Mouse (Mus musculus): ENCODE measurements around the gene 1110008L16Rik. TPM values are rescaled to one million over a fixed set of nuclear protein-coding genes. Genes with fewer than 3 reads are reported as not detected.
A peak's percentile ranks its signal among the peaks of the same experiment; 100 is the strongest.
"Not testable (repeated sequence)": the region's sequence is repeated elsewhere in the genome, so short reads cannot be mapped to it uniquely, and the experiment has no call there.

1110008L16Rik gene
- polyA plus RNA-seq, 1 experiment from 2014 or later: 17.1 TPM

DNA sequence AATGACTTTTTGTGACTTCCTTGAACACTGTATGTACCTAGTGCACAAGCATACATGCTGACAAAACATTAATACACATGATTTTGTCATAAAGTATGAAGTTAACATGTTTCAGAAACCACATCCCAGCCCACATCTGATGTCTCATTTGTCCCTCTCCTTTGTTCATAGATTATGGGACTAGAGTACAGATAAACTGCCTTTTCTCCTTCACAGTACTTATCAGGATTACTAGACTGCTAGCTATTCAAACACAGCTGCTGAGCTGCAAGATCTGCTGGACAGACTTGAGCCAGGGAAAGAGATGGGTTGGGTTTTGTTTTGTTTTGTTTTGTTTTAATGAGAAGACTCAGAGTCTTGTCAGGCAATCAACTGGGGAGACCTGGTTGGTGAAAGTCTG is 92.7 kb downstream of the 1110008L16Rik start:
- DNase-seq: no peak
- Histone ChIP-seq H3K36me3 (ENCODE audit: insufficient read depth) (no peaks in the 10 kb centered on the region), H3K27me3 (ENCODE audit: insufficient read depth, low read length) (no peaks in the 10 kb centered on the region), H3K4me1 (ENCODE audit: insufficient read depth) (0 out of 2 replicates have a peak, but pooled peaks cover 3% of the 10 kb centered on the region), H3K4me3 (ENCODE audit: low read depth, low read length) (no peak overlapping the region), H3K4me2 (no peak overlapping the region), H3K9ac (no peak overlapping the region), H3K27ac (ENCODE audit: low read depth) (no peak overlapping the region), H3K9me3 (ENCODE audit: low read depth, low read length) (no peaks in the 10 kb centered on the region)
- no peak for TF ChIP-seq CTCF (IDR thresholded peaks at IDR 0.05; ENCODE audit: low read depth)
- no peak for ATAC-seq (ENCODE audit: insufficient read depth)

DNA sequence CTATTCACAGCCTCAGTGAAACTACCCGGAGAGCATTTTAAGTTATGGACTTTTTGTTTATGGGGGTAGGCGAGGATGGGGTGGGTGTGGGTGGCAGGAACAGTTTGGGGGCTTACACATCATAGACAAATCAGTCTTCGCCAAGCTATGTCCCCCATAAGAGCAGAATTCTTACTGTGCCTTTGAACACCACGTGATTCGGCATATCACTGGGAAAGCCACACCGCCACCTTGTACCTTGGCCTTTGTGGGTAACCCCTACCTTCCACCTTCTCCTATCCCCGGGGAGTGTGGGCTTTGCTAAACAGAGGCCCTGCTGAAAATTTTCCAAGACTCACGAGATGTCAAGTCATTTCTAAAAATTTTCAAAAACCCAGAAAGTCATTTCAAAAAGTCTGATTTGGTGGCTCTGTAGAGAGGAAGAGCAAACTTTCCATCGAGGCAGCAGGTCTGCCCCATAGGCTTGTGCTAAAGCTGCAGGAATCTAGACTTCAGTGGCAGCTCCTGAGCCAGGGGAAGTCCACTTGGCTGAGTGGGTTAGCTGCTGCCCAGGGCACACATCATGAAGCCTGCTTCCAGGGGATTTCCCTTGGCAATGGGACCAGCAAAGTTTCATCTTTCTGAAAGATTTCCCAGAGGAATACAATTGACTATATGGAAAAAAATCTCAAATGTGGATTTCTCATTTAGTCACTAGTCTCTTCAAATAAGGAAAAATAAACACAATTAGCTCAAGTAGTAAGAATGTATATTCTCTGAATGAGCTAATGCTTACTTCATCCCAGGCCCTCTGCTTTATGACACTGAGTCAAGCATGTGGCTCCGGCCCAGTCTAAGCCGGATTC is 93.6 kb downstream of the 1110008L16Rik start:
- DNase-seq: no peak
- Histone ChIP-seq H3K9ac (no peak overlapping the region), H3K36me3 (ENCODE audit: insufficient read depth) (no peaks in the 10 kb centered on the region), H3K4me3 (ENCODE audit: low read depth, low read length) (no peak overlapping the region), H3K9me3 (ENCODE audit: low read depth, low read length) (no peaks in the 10 kb centered on the region), H3K4me1 (ENCODE audit: insufficient read depth) (0 out of 2 replicates have a peak, but pooled peaks cover 3% of the 10 kb centered on the region), H3K4me2 (no peak overlapping the region), H3K27me3 (ENCODE audit: insufficient read depth, low read length) (no peaks in the 10 kb centered on the region), H3K27ac (ENCODE audit: low read depth) (no peak overlapping the region)
- no peak for TF ChIP-seq CTCF (IDR thresholded peaks at IDR 0.05; ENCODE audit: low read depth)
- 80% methylated on average over 11 of the region's 11 CpGs for WGBS
- ATAC-seq (ENCODE audit: insufficient read depth): no peak

- H3K36me3 ChIP-seq (ENCODE audit: insufficient read depth); H3K9me3 ChIP-seq (ENCODE audit: low read depth, low read length); H3K4me3 ChIP-seq (ENCODE audit: low read depth, low read length); DNase-seq; ATAC-seq (ENCODE audit: insufficient read depth); H3K9ac ChIP-seq; H3K27me3 ChIP-seq (ENCODE audit: insufficient read depth, low read length); H3K4me2 ChIP-seq; H3K27ac ChIP-seq (ENCODE audit: low read depth); H3K4me1 ChIP-seq (ENCODE audit: insufficient read depth): not testable (repeated sequence)
- WGBS: 90% methylated on average over 14 of the region's 14 CpGs
Observed at GRCm38 (mm10) chr12:55395601-55396000, 96.2 kb downstream of the 1110008L16Rik start.

DNA sequence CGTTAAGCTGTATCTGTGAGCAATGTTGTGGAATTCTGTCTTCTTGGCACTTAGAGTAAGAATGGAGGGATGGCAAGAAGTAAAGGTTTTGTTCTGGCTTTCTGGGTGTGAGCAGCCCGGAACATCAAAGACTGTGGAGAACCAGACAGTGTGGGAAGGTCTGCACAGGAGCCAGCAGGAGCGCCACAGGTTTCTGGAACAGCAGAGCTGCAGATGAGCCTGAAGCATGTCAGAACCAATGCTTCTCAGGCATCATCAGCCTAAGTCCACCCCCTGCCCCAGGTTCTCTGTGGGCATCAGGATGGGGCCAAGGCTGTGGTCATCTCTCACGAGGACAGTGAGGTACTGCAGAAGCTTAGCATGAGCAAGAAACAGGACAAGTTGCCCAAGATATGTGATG is 97.2 kb downstream of the 1110008L16Rik start:
- peaks cover 8% of the 10 kb centered on the region; the same call in 1 of the 2 replicates for H3K4me1 ChIP-seq (ENCODE audit: insufficient read depth)
- no peaks in the 10 kb centered on the region for H3K36me3 ChIP-seq (ENCODE audit: insufficient read depth)
- 89% methylated on average over 4 of the region's 4 CpGs for WGBS
- no peak overlapping the region for H3K4me2 ChIP-seq
- no peak for DNase-seq
- H3K27ac ChIP-seq (ENCODE audit: low read depth): no peak overlapping the region
- H3K4me3 ChIP-seq (ENCODE audit: low read depth, low read length): no peak overlapping the region
- TF ChIP-seq CTCF (IDR thresholded peaks at IDR 0.05; ENCODE audit: low read depth): no peak
- no peaks in the 10 kb centered on the region for H3K9me3 ChIP-seq (ENCODE audit: low read depth, low read length)
- H3K9ac ChIP-seq: no peak overlapping the region
- H3K27me3 ChIP-seq (ENCODE audit: insufficient read depth, low read length): no peaks in the 10 kb centered on the region
- ATAC-seq (ENCODE audit: insufficient read depth): no peak

- Histone ChIP-seq H3K9me3 (ENCODE audit: low read depth, low read length) (no peaks in the 10 kb centered on the region), H3K27me3 (ENCODE audit: insufficient read depth, low read length) (no peaks in the 10 kb centered on the region), H3K4me1 (ENCODE audit: insufficient read depth) (peaks cover 8% of the 10 kb centered on the region; the same call in 1 of the 2 replicates), H3K36me3 (ENCODE audit: insufficient read depth) (no peaks in the 10 kb centered on the region), H3K4me2 (peak overlapping the region; percentile 92), H3K4me3 (ENCODE audit: low read depth, low read length) (peak overlapping the region; percentile 82), H3K9ac (peak overlapping the region; percentile 79), H3K27ac (ENCODE audit: low read depth) (peak overlapping the region; percentile 96)
- ATAC-seq (ENCODE audit: insufficient read depth): no peak
- DNase-seq: no peak
- WGBS: 54% methylated on average over 9 of the region's 9 CpGs
- no peak for TF ChIP-seq CTCF (IDR thresholded peaks at IDR 0.05; ENCODE audit: low read depth)
Observed at GRCm38 (mm10) chr12:55397544-55398239, 98.3 kb downstream of the 1110008L16Rik start.

DNA sequence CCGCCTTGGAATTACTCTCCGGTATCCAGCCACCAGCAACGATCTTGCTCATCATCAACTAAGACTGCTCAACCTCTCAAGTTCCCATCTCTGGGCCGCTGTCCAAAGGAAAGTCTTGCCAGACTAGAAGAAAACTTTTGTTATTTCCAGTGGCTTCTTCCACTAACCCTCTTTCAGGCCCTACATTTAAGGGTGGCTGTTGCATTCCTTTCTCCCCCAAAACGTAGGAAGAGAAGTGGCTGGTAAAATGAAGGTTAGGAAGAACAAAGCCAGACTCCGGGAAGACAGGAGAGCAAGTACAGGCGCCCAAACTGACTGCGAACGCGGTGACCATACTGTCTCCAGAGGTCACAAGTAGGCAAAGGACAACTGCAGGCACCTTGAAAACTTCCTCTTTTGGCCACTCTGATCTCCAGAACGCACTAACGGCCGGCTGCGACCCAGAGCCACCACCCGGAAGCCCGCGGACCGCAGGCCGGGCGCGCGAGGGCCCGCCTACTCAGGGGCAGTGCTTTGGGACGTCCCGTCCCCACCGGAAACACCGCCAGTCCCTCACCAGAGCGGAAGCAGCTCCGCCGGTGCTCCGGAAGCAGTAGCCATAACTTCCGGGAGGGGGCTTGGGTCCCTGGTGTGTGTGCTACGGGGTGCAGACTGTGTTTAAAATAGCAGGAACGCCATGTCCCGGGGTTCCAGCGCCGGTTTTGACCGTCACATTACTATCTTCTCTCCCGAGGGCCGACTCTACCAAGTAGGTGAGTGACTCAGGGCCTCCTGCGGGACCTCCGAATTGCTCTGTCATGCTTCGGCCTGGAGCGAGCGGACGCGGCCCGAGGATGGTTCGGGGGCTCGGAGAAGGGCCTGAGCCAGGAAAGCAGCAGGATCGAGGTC is 99.1 kb downstream of the 1110008L16Rik start:
- WGBS: under 1% methylated on average over 51 of the region's 51 CpGs
- peak overlapping the region; percentile 96 for H3K27ac ChIP-seq (ENCODE audit: low read depth)
- TF ChIP-seq CTCF (IDR thresholded peaks at IDR 0.05; ENCODE audit: low read depth): no peak
- peaks cover 8% of the 10 kb centered on the region; the same call in 1 of the 2 replicates for H3K4me1 ChIP-seq (ENCODE audit: insufficient read depth)
- H3K9me3 ChIP-seq (ENCODE audit: low read depth, low read length): no peaks in the 10 kb centered on the region
- peak overlapping the region; percentile 79 for H3K9ac ChIP-seq
- H3K27me3 ChIP-seq (ENCODE audit: insufficient read depth, low read length): no peaks in the 10 kb centered on the region
- ATAC-seq (ENCODE audit: insufficient read depth): peak; percentile 99
- H3K4me2 ChIP-seq: peak overlapping the region; percentile 92
- peak overlapping the region; percentile 82 for H3K4me3 ChIP-seq (ENCODE audit: low read depth, low read length)
- peak; percentile 97 for DNase-seq
- no peaks in the 10 kb centered on the region for H3K36me3 ChIP-seq (ENCODE audit: insufficient read depth)
